Comparison of ENCODE assay signal across 8 mouse cellular contexts in genomic region chr6:29348371-29348724, GRCm38 (mm10). TPM values are rescaled to one million over a fixed set of nuclear protein-coding genes. Genes with fewer than 3 reads are reported as not detected.
DNase-seq lines count a peak whose midpoint lies in the region; ATAC-seq and TF ChIP-seq lines count a peak whose summit lies in the region.

No protein-coding gene starts in this region.

- H3K9ac ChIP-seq in kidney, postnatal 0 days (ENCODE audit: low read depth, low read length), result peak overlapping the region; percentile 97
- H3K9ac ChIP-seq in hindbrain, embryonic 13.5 days, result peak overlapping the region; percentile 92
- peak overlapping the region; percentile 88 for H3K9ac ChIP-seq in midbrain, embryonic 12.5 days (replicated peaks)

- H3K4me2 ChIP-seq in kidney, postnatal 0 days (ENCODE audit: low read length), result peak overlapping the region; percentile 62
- H3K4me2 ChIP-seq in hindbrain, embryonic 13.5 days, result peak overlapping the region; percentile 87
- H3K4me2 ChIP-seq in midbrain, embryonic 12.5 days (replicated peaks), result peak overlapping the region; percentile 79

- DNase-seq in kidney, postnatal 0 days (ENCODE audit: low spot score), result peak; percentile 60
- no peak for DNase-seq in kidney, postnatal 25 days
- peak; percentile 24 for DNase-seq in c-Kit-positive CD71-positive TER-119-negative erythroid progenitor cells, embryonic 14.5 days (ENCODE audit: low read depth)
- DNase-seq in gastrocnemius, postnatal 4 days (ENCODE audit: low spot score in 2 of 2), result no peak
- DNase-seq in left cerebral cortex, postnatal 4 days, result no peak
- no peak for DNase-seq in B cell, adult 2 months

- no peak for TF ChIP-seq CTCF in kidney, postnatal 0 days (IDR thresholded peaks at IDR 0.05; ENCODE audit: low read depth)

- H3K36me3 ChIP-seq in kidney, postnatal 0 days (ENCODE audit: insufficient read depth, low read length), result no peaks in the 10 kb centered on the region
- no peaks in the 10 kb centered on the region for H3K36me3 ChIP-seq in hindbrain, embryonic 13.5 days
- H3K36me3 ChIP-seq in midbrain, embryonic 12.5 days, result no peaks in the 10 kb centered on the region

- no peaks in the 10 kb centered on the region for H3K27me3 ChIP-seq in kidney, postnatal 0 days (ENCODE audit: insufficient read depth, low read length)
- peaks cover under 1% of the 10 kb centered on the region; the same call in 1 of the 2 replicates for H3K27me3 ChIP-seq in hindbrain, embryonic 13.5 days
- H3K27me3 ChIP-seq in midbrain, embryonic 12.5 days, result no peaks in the 10 kb centered on the region

- no peaks in the 10 kb centered on the region for H3K9me3 ChIP-seq in kidney, postnatal 0 days (replicated peaks; ENCODE audit: low read length)
- H3K9me3 ChIP-seq in hindbrain, embryonic 13.5 days, result no peaks in the 10 kb centered on the region
- H3K9me3 ChIP-seq in midbrain, embryonic 12.5 days, result no peaks in the 10 kb centered on the region

- intact Hi-C loops in left cerebral cortex, postnatal 4 days (cut with DNase I), result no loop called here

- no peak for ATAC-seq in kidney, postnatal 0 days (replicated peaks; ENCODE audit: low FRiP score, low read depth)
- ATAC-seq in hindbrain, embryonic 13.5 days (ENCODE audit: low FRiP score), result no peak; the same call in 1 of the 2 replicates
- no peak for ATAC-seq in midbrain, embryonic 12.5 days (ENCODE audit: low FRiP score, low read depth)

- 0 out of 2 replicates have a peak, but pooled peaks cover 3% of the 10 kb centered on the region for H3K4me1 ChIP-seq in kidney, postnatal 0 days (replicated peaks; ENCODE audit: insufficient read depth, low read length)
- H3K4me1 ChIP-seq in hindbrain, embryonic 13.5 days (replicated peaks), result peaks cover 25% of the 10 kb centered on the region
- peaks cover 11% of the 10 kb centered on the region for H3K4me1 ChIP-seq in midbrain, embryonic 12.5 days

- H3K4me3 ChIP-seq in kidney, postnatal 0 days (replicated peaks; ENCODE audit: low read depth, low read length), result peak overlapping the region; percentile 98
- peak overlapping the region; percentile 89 for H3K4me3 ChIP-seq in hindbrain, embryonic 13.5 days
- H3K4me3 ChIP-seq in midbrain, embryonic 12.5 days, result peak overlapping the region; percentile 78

- H3K27ac ChIP-seq in kidney, postnatal 0 days, result peak overlapping the region; percentile 83
- H3K27ac ChIP-seq in hindbrain, embryonic 13.5 days, result peak overlapping the region; percentile 83
- peak overlapping the region; percentile 64 for H3K27ac ChIP-seq in midbrain, embryonic 12.5 days (replicated peaks)

- under 1% methylated on average over 15 of the region's 15 CpGs for WGBS in kidney, postnatal 0 days
- WGBS in hindbrain, embryonic 13.5 days, result under 1% methylated on average over 15 of the region's 15 CpGs
- under 1% methylated on average over 15 of the region's 15 CpGs for whole genome bisulfite sequencing in midbrain, embryonic 12.5 days

RNA-seq across cellular contexts. Expression of gene Calu, which starts 0.5 kb away (rescaled TPM):
- 271 and 306 TPM in 2 replicates for polyA plus RNA-seq in kidney, postnatal 0 days (2015; fragmentation: Nextera tagmentation; extraction: Ambion mirVana)
- polyA plus RNA-seq in hindbrain, embryonic 13.5 days (2015; fragmentation: Nextera tagmentation; extraction: Ambion mirVana), result 164 and 168 TPM in 2 replicates
- 204 and 225 TPM in 2 replicates for polyA plus RNA-seq in midbrain, embryonic 12.5 days (2016; fragmentation: Nextera tagmentation; extraction: Ambion mirVana)
- 100 to 1,000 TPM; 266 to 268 TPM for total RNA-seq in gastrocnemius, postnatal 4 days (2021)
- 100 to 1,000 TPM; 103 to 107 TPM for total RNA-seq in left cerebral cortex, postnatal 4 days (2021)

RNA-seq across cellular contexts. Expression of gene Fam71f1, which starts 29.4 kb away (rescaled TPM):
- polyA plus RNA-seq in kidney, postnatal 0 days (2015; fragmentation: Nextera tagmentation; extraction: Ambion mirVana), result not detected in 2 replicates
- not detected in 2 replicates for polyA plus RNA-seq in hindbrain, embryonic 13.5 days (2015; fragmentation: Nextera tagmentation; extraction: Ambion mirVana)
- polyA plus RNA-seq in midbrain, embryonic 12.5 days (2016; fragmentation: Nextera tagmentation; extraction: Ambion mirVana), result not detected in 2 replicates
- total RNA-seq in gastrocnemius, postnatal 4 days (2021), result not detected
- total RNA-seq in left cerebral cortex, postnatal 4 days (2021), result not detected

RNA-seq across cellular contexts. Expression of gene Opn1sw, which starts 39.9 kb away (rescaled TPM):
- 0.26 and 0.47 TPM in 2 replicates for polyA plus RNA-seq in kidney, postnatal 0 days (2015; fragmentation: Nextera tagmentation; extraction: Ambion mirVana)
- 0.26 and 0.32 TPM in 2 replicates for polyA plus RNA-seq in hindbrain, embryonic 13.5 days (2015; fragmentation: Nextera tagmentation; extraction: Ambion mirVana)
- polyA plus RNA-seq in midbrain, embryonic 12.5 days (2016; fragmentation: Nextera tagmentation; extraction: Ambion mirVana), result 0.13 and 0.35 TPM in 2 replicates
- under 1 TPM; 0.44 to 0.98 TPM for total RNA-seq in gastrocnemius, postnatal 4 days (2021)
- total RNA-seq in left cerebral cortex, postnatal 4 days (2021), result under 1 TPM in 1 of 2 experiments, not detected in 1; 0.32 TPM

RNA-seq across cellular contexts. Expression of gene Ccdc136, which starts 47.8 kb away (rescaled TPM):
- polyA plus RNA-seq in kidney, postnatal 0 days (2015; fragmentation: Nextera tagmentation; extraction: Ambion mirVana), result 12.1 and 13.8 TPM in 2 replicates
- 38.3 and 46.1 TPM in 2 replicates for polyA plus RNA-seq in hindbrain, embryonic 13.5 days (2015; fragmentation: Nextera tagmentation; extraction: Ambion mirVana)
- polyA plus RNA-seq in midbrain, embryonic 12.5 days (2016; fragmentation: Nextera tagmentation; extraction: Ambion mirVana), result 27.2 and 32.9 TPM in 2 replicates
- 10 to 100 TPM; 20.1 to 28.9 TPM for total RNA-seq in gastrocnemius, postnatal 4 days (2021)
- total RNA-seq in left cerebral cortex, postnatal 4 days (2021), result 10 to 100 TPM; 70.7 to 72.5 TPM

Comparison
In these comparisons a context has a peak if more than half of its experiments do, and no peak if none do; other contexts are left out.
1. DNase-seq: peak in kidney, postnatal 0 days (single experiment) and c-Kit-positive CD71-positive TER-119-negative erythroid progenitor cells, embryonic 14.5 days (single experiment); none in kidney, postnatal 25 days (0 of 2), gastrocnemius, postnatal 4 days (0 of 2), left cerebral cortex, postnatal 4 days (single experiment) and B cell, adult 2 months (0 of 2).
2. Peak in every context shown above with its lines, with median percentiles within 50 percentile points of each other: H3K27ac ChIP-seq, H3K4me2 ChIP-seq, H3K4me3 ChIP-seq and H3K9ac ChIP-seq.